Mouse (Mus musculus): ENCODE measurements around the gene Flrt1.
A peak's percentile ranks its signal among the peaks of the same experiment; 100 is the strongest.

Gene Flrt1

DNA sequence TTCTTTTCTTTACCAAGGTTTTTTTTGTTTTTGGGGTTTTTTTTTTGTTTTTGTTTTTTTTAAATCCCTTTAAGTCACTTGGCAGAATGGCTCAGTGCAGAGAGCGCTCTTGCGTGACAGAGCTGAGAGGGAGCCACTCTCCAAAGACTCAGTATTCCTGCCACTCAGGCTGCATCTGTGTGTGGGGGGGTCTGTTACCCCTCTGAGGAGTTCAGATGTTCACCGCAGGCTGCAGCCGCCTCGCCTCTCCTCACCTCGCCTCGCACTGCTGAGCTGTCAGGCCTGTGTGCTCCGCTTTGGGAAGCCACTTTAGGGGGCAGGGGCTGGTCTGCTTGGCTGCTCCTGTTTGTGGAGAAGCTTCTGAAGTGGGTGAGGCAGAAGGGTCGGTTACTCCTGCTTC is at the start of gene Flrt1:
Gene Flrt1 (minus strand): TSS at position 186 of the 400 bp plus-strand sequence.
- DNase-seq: no peak

DNA sequence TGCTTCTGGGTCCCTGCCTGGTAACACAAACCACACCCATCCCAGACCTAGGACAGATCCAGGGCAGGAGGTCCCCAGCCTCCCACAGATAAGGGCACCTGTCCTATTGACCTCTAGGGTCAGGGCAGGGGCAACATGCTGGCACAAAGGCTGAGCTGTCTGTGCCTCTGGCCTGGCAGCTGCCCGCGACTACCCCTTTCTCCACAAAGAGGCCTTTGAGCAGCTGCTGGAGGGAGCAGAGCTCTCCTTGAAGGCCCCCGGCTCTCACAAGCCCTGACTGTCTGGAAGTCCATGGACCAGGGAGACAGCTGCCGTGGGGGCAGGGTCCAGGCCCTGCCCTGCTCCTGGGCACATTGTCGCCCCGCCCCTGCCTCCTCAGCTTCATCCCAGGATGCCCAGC is 49.7 kb upstream of the Flrt1 start:
- DNase-seq: no peak

DNA sequence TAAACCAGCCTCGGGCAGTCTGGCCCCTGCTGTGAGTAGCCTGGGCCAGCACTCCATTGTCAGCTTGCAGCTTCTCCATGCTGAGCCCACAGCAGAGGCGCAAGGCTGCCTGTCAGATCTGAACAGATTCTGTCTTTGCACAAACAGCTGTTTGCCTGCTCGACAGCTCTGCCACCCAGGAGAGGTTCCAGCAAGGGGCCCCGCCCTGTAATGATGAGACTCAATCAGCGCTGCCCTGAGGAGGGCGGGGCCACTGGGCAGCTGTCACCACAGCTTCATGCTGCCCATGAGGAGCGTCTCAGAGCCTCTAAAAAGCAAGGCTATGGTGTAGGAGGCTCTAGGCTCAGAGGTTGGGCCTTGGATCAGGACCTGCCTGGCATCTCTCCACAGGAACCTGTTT is 47.7 kb upstream of the Flrt1 start:
- no peak for DNase-seq

DNA sequence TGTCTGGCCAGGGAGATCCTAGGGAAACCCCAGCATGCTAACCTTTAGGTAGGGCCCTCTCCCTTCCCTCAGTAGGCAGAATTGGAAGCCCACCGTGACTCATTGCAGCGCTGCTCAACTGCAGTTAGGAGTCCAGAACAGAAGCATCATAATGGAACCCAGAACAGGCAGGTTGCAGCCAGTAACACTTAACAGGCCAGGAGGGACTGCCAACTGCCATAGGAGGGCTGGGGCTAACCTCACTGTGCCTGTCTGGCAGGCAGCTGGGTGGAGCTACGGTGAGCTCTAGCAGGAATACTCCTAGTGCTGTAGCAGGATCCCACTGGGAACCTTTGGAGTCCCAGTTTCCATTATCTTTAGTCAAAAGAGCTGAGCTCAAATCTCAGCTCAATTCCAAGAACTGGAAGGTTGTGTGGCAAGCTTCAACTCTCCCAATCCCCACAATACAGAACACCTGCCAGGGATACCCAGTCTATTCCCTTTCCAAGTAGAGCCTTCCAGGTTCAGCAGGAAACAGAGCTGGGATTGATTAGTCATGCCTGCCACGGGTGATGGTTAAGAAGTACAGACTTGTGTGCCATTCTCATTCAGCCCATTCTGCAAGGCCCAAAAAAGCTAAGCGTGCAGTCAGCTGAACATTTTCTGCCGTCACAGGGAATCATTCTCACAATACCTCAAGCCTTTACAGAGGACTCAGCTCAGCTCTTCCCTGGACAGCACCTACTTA is 46.6 kb upstream of the Flrt1 start:
- no peak for DNase-seq

DNA sequence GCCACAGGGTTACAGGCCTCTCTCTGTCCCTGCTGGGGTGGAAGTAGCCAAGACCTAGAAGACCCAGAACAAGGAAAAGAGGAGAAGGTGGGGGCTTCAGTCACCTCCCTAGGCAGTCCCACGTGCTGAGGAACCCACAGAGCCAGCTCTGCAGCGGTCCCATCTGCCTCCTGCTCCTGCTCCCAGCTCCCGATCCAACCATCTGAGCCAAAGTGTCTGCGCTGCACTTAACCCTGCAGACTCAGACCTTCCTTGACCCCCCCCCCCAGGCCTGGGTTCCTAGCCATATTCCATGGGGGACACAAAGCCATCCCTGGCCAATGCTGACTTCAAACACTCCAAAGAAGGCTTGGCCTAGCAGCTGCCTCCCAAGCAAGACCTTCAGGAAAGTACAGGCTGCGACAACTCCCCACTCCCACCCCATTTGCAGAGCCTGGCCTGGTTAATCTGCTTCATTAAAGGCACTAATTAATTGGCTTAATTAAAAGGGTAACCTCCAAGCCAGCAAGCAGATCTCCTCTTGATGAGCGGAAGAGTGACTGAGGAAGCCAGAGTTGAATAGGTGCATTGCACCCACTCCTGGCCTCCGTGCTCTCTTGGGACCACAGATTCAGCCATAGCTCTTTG is 45.9 kb upstream of the Flrt1 start:
- no peak for DNase-seq

DNA sequence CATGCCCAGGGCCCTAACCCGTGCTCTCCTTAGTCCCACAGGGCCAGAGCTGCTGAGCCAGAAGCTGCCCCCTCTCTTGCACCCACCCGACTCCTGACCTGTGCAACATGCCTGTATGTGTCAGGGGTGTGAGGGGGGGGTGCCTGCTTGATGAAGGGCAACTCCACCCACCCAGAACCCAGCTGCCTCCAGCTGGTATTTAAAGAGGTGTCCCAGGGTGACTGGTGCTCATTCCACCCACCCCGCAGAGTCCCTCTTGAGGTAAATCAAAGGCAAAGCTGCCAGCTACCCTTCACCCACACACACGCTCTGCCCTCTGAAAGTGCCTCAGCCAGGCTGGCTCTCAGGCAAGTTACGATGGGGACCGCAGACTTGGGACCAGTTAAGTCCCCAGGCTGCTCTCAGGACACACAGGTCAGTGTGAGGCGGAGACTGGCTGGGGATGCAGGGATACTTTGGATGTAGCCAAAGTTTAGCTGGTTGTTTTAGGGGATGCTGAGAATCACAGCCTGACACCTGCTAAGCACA is 43.7 kb upstream of the Flrt1 start:
- DNase-seq: peak in 1 of 2 experiments; percentile 23

DNA sequence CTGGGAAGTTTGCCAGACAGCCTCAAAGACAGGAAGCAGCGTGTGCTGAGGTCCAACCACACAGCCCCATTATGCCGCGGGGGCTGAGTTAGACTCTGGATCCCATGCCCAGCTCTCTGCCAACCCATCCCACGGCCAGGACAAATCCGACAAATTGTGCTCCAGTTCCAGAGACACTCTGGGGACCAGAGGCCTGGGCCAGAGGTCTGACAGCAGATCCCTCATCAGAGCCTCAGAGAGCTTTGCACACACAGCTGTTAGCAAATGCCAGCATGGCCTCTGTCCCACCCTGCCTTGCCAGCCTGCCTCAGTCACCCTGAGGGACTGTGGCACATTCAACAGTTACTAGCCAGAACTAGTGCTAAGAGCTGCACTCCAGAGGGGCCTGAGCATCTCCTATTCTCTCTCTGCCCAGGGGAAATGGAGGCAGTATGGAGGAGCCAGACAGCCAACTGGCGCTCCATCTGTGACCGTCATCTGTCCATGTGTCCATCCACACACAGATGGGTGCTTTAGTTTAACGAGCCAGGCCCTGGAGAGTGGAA is 43.1 kb upstream of the Flrt1 start:
- no peak for DNase-seq

DNA sequence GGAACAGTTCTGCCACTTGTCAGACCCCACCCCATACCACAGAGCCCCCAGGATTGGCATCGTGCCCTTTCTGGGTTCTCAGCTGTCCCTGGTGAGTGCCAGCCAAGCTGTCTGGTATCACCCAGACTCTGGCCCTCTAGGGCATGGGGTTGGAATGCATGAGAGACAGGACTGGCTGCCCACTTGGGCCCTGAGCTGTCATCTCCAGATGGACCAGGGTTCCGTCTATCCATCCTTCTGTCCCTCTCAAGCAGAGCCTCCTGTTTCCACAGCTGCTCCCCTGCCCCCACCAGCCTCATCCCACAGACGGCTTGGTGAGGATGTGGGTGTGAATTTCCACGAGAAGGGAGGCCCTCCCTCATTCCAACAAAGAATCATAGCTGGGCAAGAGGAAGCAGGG is 42.6 kb upstream of the Flrt1 start:
- DNase-seq: no peak

DNA sequence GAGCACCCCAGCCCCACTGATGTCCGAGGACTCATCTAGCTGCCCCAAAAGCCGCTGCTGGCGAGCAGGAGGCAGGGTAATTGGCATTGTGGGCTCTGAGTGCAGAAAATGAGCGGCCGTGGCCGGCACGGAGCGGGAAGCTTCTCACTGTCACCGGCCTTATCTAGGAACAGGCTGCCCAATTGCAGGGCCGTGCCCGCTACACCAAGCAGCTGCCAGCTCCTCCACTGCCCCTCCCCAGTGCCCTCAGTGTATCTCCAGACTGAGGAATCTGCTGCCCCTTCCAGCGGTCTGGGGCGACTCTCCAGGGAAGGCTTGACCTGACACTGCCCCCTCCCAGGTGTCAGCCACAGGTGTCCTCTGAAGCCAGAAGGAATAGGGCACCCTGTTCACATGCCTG is 40.8 kb upstream of the Flrt1 start:
- no peak for DNase-seq

DNA sequence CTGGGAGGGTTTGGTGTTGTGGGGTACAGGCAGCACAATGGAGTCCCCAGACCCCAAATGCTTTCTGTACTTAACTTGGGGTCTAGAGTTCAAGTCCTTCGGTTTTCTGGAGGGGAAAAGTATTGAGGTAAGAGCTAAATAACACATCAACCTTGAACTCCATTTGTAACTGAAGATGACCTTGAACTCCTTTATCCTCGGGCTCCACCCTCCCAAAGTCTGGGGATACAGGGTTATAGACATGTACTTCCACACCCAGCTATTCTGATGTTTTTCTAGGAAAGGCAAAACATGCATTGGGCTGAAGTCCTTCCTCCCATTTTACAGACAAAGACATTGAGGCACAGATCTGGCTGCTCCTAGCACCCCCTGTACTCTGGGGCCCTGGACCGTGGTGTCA is 38.9 kb upstream of the Flrt1 start:
- no peak for DNase-seq

DNA sequence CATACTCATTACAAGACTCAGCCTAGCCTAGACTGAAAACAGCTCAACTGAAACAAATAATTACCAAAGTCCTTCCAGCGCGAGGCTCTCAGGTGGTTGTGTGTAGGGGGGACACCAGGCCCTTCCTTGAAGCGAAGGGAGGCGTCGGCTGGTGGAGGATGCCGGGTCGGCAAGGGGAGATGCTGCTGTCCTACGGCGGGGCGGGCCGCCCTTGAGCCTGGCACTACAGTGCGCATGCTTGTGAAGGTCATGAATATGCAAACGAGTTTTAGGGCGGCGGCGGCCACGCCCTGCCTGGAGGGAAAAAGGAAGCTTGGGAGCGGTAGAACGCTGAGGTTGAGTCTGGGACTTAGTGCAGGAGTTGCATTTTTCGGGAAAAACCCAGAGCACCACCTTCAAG is 38.3 kb upstream of the Flrt1 start:
- DNase-seq: peak; percentile 59 to 71

DNA sequence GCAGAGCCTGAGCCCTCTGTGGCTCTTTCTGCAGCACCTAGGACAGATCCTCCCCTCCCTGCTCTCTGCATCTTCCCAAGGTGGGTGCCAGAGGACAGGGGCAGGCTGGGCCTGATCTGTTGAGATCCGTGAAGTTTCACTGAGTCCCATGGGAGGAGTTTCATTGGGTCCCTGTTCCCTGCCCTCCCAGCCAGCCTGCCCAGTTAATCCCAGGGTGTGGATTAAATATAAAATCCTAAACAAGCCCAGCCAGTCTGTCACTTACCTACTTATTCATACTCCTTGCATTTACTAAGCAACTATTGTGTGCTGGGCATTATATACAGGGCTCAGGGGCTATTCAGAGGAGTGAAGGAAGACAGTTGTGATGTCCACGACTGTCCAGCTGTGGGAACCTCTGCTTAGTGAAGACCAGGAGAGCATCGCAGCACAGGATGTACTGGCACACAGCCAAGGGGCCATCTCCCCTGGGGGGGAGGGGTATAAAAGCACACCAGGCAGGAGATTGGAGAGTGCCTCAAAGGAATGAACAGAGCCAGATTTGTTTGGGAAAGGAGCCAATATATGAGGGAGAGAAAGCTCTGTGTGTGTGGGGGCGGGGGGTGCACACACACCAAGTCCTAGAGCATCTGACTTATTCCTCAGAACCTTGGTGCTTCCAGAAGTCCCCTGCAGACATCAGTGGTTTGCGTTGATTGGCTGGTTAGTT is 36.8 kb upstream of the Flrt1 start:
- no peak for DNase-seq

DNA sequence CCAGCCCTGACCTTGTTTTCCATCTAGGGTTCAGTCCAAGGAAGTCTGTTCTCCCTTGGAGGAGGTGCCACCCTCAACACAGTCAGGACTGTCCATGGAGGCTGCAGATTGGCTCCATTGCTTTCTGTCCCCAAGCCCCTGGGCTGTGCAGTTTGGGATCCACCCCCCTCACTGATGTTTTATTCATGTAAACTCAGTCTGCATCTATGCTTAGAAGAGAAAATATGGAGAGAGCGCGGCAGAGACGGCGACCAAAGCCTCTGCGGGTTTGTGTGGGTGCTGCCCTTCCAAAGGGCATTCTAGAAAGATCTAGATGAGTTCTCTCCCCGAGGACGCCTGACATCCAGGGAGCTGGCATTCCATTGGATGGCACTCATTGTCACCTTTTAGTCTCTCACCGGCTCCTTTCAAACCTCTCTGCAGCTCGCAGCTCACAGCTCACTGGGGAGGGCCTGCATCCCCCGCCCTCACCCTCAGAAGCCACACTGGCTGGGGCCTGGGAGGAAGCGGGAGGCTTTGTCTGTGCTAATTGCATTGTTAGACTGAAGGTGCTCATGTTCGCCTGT is 35.4 kb upstream of the Flrt1 start:
- DNase-seq: no peak

DNA sequence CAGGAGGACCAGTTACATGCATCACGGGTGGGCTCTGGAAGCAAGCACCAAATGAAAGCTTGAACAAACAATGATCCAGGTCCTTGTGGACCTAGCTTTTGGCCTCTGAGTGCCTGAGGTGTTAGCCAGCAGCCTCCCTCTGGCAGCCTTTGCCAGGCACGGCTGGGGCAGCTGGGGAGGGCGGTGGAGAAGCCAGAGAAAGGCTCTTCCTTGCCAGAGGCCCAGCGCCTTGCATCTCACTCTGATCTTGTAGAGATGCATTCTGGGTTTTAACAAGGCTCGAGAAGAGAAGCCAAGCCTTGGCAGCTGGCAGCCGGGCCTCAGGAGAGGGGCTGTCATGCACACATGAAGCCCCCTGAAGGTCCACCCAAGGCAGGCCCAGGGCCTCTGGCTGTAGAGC is 34.8 kb upstream of the Flrt1 start:
- DNase-seq: no peak

DNA sequence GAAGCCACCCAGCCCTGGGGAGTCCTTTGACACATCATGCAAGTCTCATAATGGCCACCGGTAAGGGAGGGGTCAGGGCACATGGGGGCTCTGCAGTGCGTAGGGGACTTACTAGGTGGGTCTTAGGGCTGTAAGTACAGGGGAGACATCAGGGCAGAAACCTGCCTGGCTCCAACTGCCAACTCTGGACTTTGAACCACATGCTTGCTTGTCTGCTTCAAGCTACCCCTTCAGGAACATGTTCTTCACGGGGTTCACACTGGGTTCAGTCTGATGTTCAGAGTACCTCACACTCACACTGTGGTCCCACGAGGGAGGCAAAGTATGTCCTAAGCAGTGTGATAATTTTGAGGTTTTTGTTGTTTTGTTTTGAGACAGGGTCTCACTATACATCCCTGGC is 33.8 kb upstream of the Flrt1 start:
- no peak for DNase-seq

DNA sequence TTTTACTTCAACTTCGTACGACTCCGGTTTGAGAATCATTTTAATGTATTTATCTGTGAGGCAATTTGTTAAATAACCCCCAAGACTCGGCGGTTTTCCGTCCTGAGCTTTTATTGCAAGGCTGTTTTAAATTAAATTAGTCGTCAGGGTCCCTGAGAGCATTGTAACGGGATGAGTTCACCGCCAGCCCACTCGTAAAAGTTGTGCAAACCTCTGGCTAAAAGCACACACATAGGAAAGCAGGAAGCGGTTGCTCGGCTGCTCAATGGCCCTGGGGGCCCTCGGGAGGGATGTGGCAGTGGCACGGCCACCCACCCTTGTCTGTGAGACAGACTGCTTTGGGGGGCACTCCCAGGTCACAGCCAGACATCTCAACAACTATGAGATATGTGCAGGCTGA is 32.8 kb upstream of the Flrt1 start:
- no peak for DNase-seq

DNA sequence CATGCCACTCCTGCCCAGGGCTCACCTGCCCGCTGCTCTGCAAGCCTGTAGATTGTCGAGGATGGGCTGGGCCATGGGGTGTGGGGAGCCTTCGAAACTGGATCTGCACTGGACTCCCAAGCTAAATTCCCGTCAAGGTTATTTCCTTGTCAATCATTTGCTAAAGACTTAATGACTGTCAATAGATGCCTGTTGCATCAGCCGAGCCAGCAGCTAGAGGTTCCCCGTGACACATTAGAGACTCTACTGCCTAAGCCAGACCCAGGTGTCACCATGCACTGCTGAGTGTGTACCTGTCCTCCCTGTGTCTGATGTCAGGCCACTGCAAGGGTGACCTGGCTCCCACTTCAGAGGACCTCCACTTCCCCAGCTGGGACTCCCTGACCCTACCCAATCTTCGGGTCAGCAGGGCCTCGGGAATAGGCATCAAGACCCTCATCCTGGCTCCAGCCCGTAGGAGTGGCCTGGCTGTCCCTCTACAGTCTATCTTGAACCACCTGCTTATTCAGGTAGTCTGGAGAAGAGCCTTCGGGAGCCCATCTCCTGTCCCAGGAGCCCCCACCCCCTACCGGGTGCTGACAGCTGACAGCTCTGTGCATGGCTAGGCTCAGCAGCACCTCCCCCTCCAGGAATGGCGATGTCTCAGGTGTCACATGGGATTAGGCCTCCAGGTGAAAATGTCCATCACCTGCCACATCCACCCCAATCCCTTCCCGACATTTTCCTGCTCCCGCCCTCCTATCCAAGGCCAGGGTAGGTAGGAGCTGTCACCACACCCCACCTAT is 31.4 kb upstream of the Flrt1 start:
- no peak for DNase-seq

DNA sequence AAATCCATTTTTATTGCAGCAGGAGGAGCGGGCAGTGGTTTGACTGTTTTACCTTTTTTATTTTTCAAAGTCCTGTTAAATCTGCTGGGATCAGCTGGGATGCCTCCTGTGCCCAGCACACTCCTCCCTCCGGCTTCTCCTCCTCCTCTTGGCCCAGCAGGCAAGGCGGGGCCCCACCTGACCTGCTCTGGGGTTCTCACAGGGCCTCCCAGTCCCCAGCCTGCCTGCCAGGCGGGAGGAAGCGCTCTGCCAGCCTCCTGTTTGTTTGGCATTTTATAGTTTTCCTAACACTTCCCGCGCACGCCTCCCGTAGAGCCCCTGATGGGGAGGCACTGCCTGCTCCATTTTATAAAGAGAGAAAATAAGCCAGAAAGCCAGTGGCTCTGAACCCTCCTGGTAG is 30.5 kb upstream of the Flrt1 start:
- no peak for DNase-seq

DNA sequence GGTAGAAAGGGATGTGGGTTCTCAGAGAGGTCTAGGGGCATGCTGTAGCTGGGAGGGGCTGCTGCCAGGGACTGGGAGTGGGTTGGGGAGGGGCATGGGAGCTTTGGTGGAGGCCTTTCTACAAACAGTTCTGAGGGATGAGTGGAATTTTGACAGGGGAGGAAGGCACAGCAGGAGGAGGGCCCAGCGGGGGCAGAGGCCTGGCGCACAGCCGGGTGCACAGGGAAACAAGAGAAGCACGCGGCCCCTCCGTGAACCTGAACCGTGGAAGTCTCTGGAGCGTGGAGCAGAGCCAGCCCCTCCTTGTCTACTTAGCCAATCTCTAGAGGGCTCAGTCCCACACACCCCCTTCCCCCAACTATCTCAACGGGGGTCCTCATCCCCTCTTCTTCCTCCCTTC is 30.0 kb upstream of the Flrt1 start:
- DNase-seq: no peak

DNA sequence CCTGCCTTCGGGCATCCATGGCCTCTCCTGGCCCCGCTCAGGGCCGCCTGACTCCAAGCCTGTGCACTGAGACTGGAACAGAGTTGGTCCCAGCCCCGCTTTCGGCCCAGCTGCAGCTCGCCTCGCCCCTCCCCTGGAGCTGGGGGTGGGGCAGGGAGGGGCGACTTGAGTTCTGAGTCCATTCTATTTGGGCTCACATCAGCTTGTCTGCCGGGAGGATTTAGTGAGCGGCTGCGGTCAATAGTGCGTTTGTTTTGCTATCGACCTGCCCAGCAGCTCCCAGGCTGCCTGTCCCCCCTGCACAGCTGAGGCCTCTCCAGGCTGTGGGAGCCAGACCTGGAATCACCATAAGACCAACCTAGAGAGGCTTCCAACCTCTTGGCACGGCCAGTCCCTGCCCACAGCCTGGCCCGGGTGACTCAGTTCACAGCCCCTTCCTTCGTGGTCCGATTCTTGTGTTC is 29.1 kb upstream of the Flrt1 start:
- DNase-seq: no peak

DNA sequence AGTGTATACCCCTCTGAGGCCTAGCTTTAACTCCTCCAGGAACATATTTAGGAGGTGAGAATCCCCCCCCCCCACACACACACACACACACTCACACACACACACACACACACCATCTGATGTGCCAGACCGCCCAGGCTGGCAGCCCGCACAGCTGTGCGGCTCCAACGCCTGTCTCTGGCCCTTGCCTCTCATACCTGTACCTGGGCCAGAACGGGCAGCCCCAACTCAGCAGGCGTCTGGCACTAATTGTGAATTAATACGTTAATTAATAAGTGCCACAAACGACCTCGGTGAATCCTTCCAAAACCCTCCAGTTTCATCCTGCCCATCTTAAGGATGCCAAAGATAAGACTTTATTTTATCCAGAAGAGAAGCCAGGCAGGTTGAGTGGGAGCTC is 27.9 kb upstream of the Flrt1 start:
- DNase-seq: no peak

DNA sequence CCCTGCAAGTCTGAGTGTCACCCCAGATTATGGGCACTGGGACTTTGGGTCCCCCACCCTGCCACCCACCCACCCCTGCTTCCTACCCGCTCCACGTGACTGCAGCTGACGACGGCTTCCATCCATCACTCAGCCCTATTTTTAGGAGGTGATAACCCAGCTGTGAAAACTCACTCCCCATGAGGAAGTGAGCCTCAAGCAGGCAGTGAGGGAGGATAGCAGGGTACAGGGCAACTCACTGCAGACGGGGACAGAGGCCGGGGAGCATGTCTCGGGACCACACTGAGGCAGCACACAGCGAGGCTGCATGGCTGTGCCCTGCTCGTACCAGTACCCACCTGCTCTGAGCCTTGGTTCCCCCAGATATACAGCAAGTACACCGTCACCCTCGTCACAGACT is 24.8 kb upstream of the Flrt1 start:
- no peak for DNase-seq

Data from thymus, postnatal 36 days (tissue).